In genomic region chr6:83118825-83119733, GRCm38 (mm10) we compare ENCODE assay signal across 10 mouse cellular contexts. TPM values are rescaled to one million over a fixed set of nuclear protein-coding genes. Genes with fewer than 3 reads are reported as not detected.
A peak's percentile ranks its signal among the peaks of the same experiment; 100 is the strongest.
DNase-seq lines count a peak whose midpoint lies in the region; ATAC-seq and TF ChIP-seq lines count a peak whose summit lies in the region.
"Had no signal": no experiment of that assay in that cellular context is flagged by ENCODE, and none has a peak within 500 bp of the region (broad histone marks: within the 10 kb centered on the region; RNA-seq: fewer than 3 reads in every experiment).

No protein-coding gene starts in this region.

- peak; percentile 58 for DNase-seq in cerebellum, adult 11-12 months
- DNase-seq in liver, result no peak
- DNase-seq in midbrain, embryonic 14.5 days, result no peak
- DNase-seq in embryo, embryonic 11 days, result no peak
- no peak for DNase-seq in yolk sac, embryonic 10.5 days (ENCODE audit: low spot score)
- DNase-seq: adrenal gland, adult 8-10 months; right cerebral cortex, postnatal 25 days had no signal

- no peaks in the 10 kb centered on the region for H3K9me3 ChIP-seq in liver, embryonic 12.5 days (replicated peaks)
- H3K9me3 ChIP-seq in midbrain, embryonic 14.5 days (ENCODE audit: control insufficient read depth, low read length), result no peaks in the 10 kb centered on the region

- peak overlapping the region; percentile 88; the same call in 1 of the 2 replicates for H3K9ac ChIP-seq in liver, embryonic 12.5 days
- H3K9ac ChIP-seq in midbrain, embryonic 14.5 days (replicated peaks; ENCODE audit: low read length), result 0 out of 2 replicates have a peak overlapping the region, but pooled peaks have one; percentile 87

- peak overlapping the region; percentile 95 for H3K4me2 ChIP-seq in liver, embryonic 12.5 days
- H3K4me2 ChIP-seq in midbrain, embryonic 14.5 days (ENCODE audit: low read length), result peak overlapping the region; percentile 97

- 0 out of 2 replicates have a peak overlapping the region, but pooled peaks have one; percentile 74 for H3K4me3 ChIP-seq in liver, embryonic 12.5 days
- no peak overlapping the region for H3K4me3 ChIP-seq in embryonic fibroblast, embryonic 13.5 days (ENCODE audit: insufficient read depth, low read length)
- peak overlapping the region; percentile 74; the same call in 1 of the 2 replicates for H3K4me3 ChIP-seq in midbrain, embryonic 14.5 days (replicated peaks; ENCODE audit: low read depth, low read length)

- no peaks in the 10 kb centered on the region for H3K27me3 ChIP-seq in liver, embryonic 12.5 days (replicated peaks)
- no peaks in the 10 kb centered on the region for H3K27me3 ChIP-seq in midbrain, embryonic 14.5 days (ENCODE audit: control insufficient read depth, insufficient read depth, low read length)

- peak overlapping the region; percentile 96 for H3K27ac ChIP-seq in liver, embryonic 12.5 days
- H3K27ac ChIP-seq in embryonic fibroblast, embryonic 13.5 days (ENCODE audit: insufficient read depth, low read length), result no peak overlapping the region
- no peak overlapping the region for H3K27ac ChIP-seq in midbrain, embryonic 14.5 days (replicated peaks; ENCODE audit: low read depth, low read length)

- peak; percentile 24; the same call in 1 of the 2 replicates for TF ChIP-seq POLR2A in embryonic fibroblast, embryonic 13.5 days (IDR thresholded peaks at IDR 0.05; ENCODE audit: low read depth, low read length)

- peaks cover 42% of the 10 kb centered on the region for H3K36me3 ChIP-seq in liver, embryonic 12.5 days
- peaks cover 32% of the 10 kb centered on the region for H3K36me3 ChIP-seq in midbrain, embryonic 14.5 days (ENCODE audit: control insufficient read depth, insufficient read depth, low read length)

- no peak for TF ChIP-seq CTCF in embryonic fibroblast, embryonic 13.5 days (IDR thresholded peaks at IDR 0.05; ENCODE audit: borderline replicate concordance, insufficient read depth, low read length)

- ATAC-seq in cerebellum, adult (ENCODE audit: insufficient number of reproducible peaks, low FRiP score, low TSS enrichment), result no peak
- ATAC-seq in liver, embryonic 12.5 days, result no peak
- ATAC-seq in midbrain, embryonic 14.5 days (ENCODE audit: low FRiP score, low TSS enrichment), result no peak

- H3K4me1 ChIP-seq in liver, embryonic 12.5 days, result peaks cover 80% of the 10 kb centered on the region
- H3K4me1 ChIP-seq in embryonic fibroblast, embryonic 13.5 days (ENCODE audit: control insufficient read depth, insufficient read depth, low read length), result peaks cover 9% of the 10 kb centered on the region; the same call in 1 of the 2 replicates
- peaks cover 41% of the 10 kb centered on the region for H3K4me1 ChIP-seq in midbrain, embryonic 14.5 days (ENCODE audit: control insufficient read depth, insufficient read depth, low read length)

- 67% methylated on average over 14 of the region's 14 CpGs for WGBS in liver, embryonic 12.5 days (ENCODE audit: insufficient replicate concordance)
- WGBS in midbrain, embryonic 14.5 days, result 83% methylated on average over 14 of the region's 14 CpGs

RNA-seq across cellular contexts. Expression of gene Wbp1, which starts 2.3 kb away (rescaled TPM):
- 35.0 and 37.9 TPM in 2 replicates for polyA plus RNA-seq in liver, embryonic 12.5 days (2016; fragmentation: Nextera tagmentation; extraction: Ambion mirVana)
- 37.3 and 44.5 TPM in 2 replicates for polyA plus RNA-seq in embryonic fibroblast, embryonic 13.5 days (2011; ENCODE audit: insufficient read length, low read depth, missing spikeins)
- 155 and 157 TPM in 2 replicates for polyA plus RNA-seq in midbrain, embryonic 14.5 days (2014; fragmentation: Nextera tagmentation; extraction: Ambion mirVana)

RNA-seq across cellular contexts. Expression of gene Mogs, which starts 3.8 kb away (rescaled TPM):
- 83.5 and 86.9 TPM in 2 replicates for polyA plus RNA-seq in liver, embryonic 12.5 days (2016; fragmentation: Nextera tagmentation; extraction: Ambion mirVana)
- 28.0 TPM in 2 replicates for polyA plus RNA-seq in embryonic fibroblast, embryonic 13.5 days (2011; ENCODE audit: insufficient read length, low read depth, missing spikeins)
- polyA plus RNA-seq in midbrain, embryonic 14.5 days (2014; fragmentation: Nextera tagmentation; extraction: Ambion mirVana), result 22.4 and 22.6 TPM in 2 replicates

RNA-seq across cellular contexts. Expression of gene Ino80b, which starts 6.2 kb away (rescaled TPM):
- polyA plus RNA-seq in liver, embryonic 12.5 days (2016; fragmentation: Nextera tagmentation; extraction: Ambion mirVana), result 12.1 and 13.0 TPM in 2 replicates
- polyA plus RNA-seq in embryonic fibroblast, embryonic 13.5 days (2011; ENCODE audit: insufficient read length, low read depth, missing spikeins), result 6.6 and 7.4 TPM in 2 replicates
- polyA plus RNA-seq in midbrain, embryonic 14.5 days (2014; fragmentation: Nextera tagmentation; extraction: Ambion mirVana), result 13.1 and 14.2 TPM in 2 replicates

RNA-seq across cellular contexts. Expression of gene Mrpl53, which starts 10.2 kb away (rescaled TPM):
- 101 and 105 TPM in 2 replicates for polyA plus RNA-seq in liver, embryonic 12.5 days (2016; fragmentation: Nextera tagmentation; extraction: Ambion mirVana)
- polyA plus RNA-seq in embryonic fibroblast, embryonic 13.5 days (2011; ENCODE audit: insufficient read length, low read depth, missing spikeins), result 41.9 and 42.7 TPM in 2 replicates
- polyA plus RNA-seq in midbrain, embryonic 14.5 days (2014; fragmentation: Nextera tagmentation; extraction: Ambion mirVana), result 120 and 139 TPM in 2 replicates

RNA-seq across cellular contexts. Expression of gene Rtkn, which starts 16.2 kb away (rescaled TPM):
- polyA plus RNA-seq in liver, embryonic 12.5 days (2016; fragmentation: Nextera tagmentation; extraction: Ambion mirVana), result 11.8 and 12.6 TPM in 2 replicates
- 13.4 and 15.4 TPM in 2 replicates for polyA plus RNA-seq in embryonic fibroblast, embryonic 13.5 days (2011; ENCODE audit: insufficient read length, low read depth, missing spikeins)
- polyA plus RNA-seq in midbrain, embryonic 14.5 days (2014; fragmentation: Nextera tagmentation; extraction: Ambion mirVana), result 5.0 and 8.8 TPM in 2 replicates
